Mouse (Mus musculus): ENCODE data around the gene Gm20388.

GRCm38 (mm10) chr8:121462092-121462491, 1551.5 kb downstream of the Gm20388 start:
- TF ChIP-seq POLR2AphosphoS5 (IDR thresholded peaks at IDR 0.05; ENCODE audit: insufficient replicate concordance, low read depth, low read length) (no peak), CTCF (IDR thresholded peaks at IDR 0.05; ENCODE audit: low read depth, low read length) (no peak), TAL1 (conservative IDR thresholded peaks at IDR 0.05; ENCODE audit: low read depth, low read length) (no peak), GATA1 (IDR thresholded peaks at IDR 0.05; ENCODE audit: borderline replicate concordance, low read length) (no peak), GATA2 (IDR thresholded peaks at IDR 0.05; ENCODE audit: borderline replicate concordance, low read depth, low read length) (no peak)

Data from G1E (cell line).